Mouse (Mus musculus): ENCODE data around the gene Kif26a. TPM values are rescaled to one million over a fixed set of nuclear protein-coding genes. Genes with fewer than 3 reads are reported as not detected.
A peak's percentile ranks its signal among the peaks of the same experiment; 100 is the strongest.

Gene Kif26a
- total RNA-seq, 2 experiments from 2014 or later: 22.0 to 23.1 TPM

- intact Hi-C loops (cut with DNase I): no loop called here
Measured at GRCm38 (mm10) chr12:112129300-112129856, 16.6 kb upstream of the Kif26a start.

GRCm38 (mm10) chr12:112130161-112130860 is 15.7 kb upstream of the Kif26a start:
- intact Hi-C loops (cut with DNase I): no loop called here
- DNase-seq: peak; percentile 67 to 68

More at GRCm38 (mm10) chr12:112129300-112129856, 16.6 kb upstream of the Kif26a start:
- DNase-seq: no peak

GRCm38 (mm10) chr12:112130957-112131356 is 15.1 kb upstream of the Kif26a start:
- no peak for DNase-seq
- intact Hi-C loops (cut with DNase I): no loop called here

GRCm38 (mm10) chr12:112140231-112140630 is 5.8 kb upstream of the Kif26a start:
- intact Hi-C loops (cut with DNase I): loop anchor here (1.0 kb wide), 1 partner anchor 27 kb away; no protein-coding TSS in a partner anchor
- peak; percentile 44 to 65 for DNase-seq

- intact Hi-C loops (cut with DNase I): loop anchor here (1.0 kb wide), 1 partner anchor 27 kb away; no protein-coding TSS in a partner anchor
Measured at GRCm38 (mm10) chr12:112140745-112141144, 5.3 kb upstream of the Kif26a start.

GRCm38 (mm10) chr12:112141300-112141699 is 4.7 kb upstream of the Kif26a start:
- peak; percentile 74 to 78 for DNase-seq
- intact Hi-C loops (cut with DNase I): no loop called here

More at GRCm38 (mm10) chr12:112140745-112141144, 5.3 kb upstream of the Kif26a start:
- no peak for DNase-seq

GRCm38 (mm10) chr12:112143116-112143832 is 2.7 kb upstream of the Kif26a start:
- no peak for DNase-seq
- intact Hi-C loops (cut with DNase I): no loop called here

- intact Hi-C loops (cut with DNase I): no loop called here
Measured at GRCm38 (mm10) chr12:112143833-112144201, 2.2 kb upstream of the Kif26a start.

GRCm38 (mm10) chr12:112144377-112145115 is 1.5 kb upstream of the Kif26a start:
- intact Hi-C loops (cut with DNase I): loop anchor here (1.0 to 5.0 kb wide), 5 partner anchors 188 to 399 kb away; no protein-coding TSS in a partner anchor
- no peak for DNase-seq

More at GRCm38 (mm10) chr12:112143833-112144201, 2.2 kb upstream of the Kif26a start:
- DNase-seq: peak in 1 of 2 experiments; percentile 21

GRCm38 (mm10) chr12:112145211-112145874 is 665 bp upstream of the Kif26a start:
- intact Hi-C loops (cut with DNase I): loop anchor here (1.0 to 5.0 kb wide), 5 partner anchors 187 to 398 kb away; no protein-coding TSS in a partner anchor
- peak; percentile 90 to 94 for DNase-seq

- intact Hi-C loops (cut with DNase I): loop anchor here (2.0 to 5.0 kb wide), 3 partner anchors 37 to 200 kb away; no protein-coding TSS in a partner anchor
- DNase-seq: peak in 1 of 2 experiments; percentile 38
Measured at GRCm38 (mm10) chr12:112147365-112147764, 1.4 kb downstream of the Kif26a start.

- intact Hi-C loops (cut with DNase I): no loop called here
- no peak for DNase-seq
Measured at GRCm38 (mm10) chr12:112150011-112150410, 4.0 kb downstream of the Kif26a start.

- DNase-seq: peak; percentile 38 to 54
- intact Hi-C loops (cut with DNase I): no loop called here
Measured at GRCm38 (mm10) chr12:112151244-112151979, 5.4 kb downstream of the Kif26a start.

- no peak for DNase-seq
- intact Hi-C loops (cut with DNase I): no loop called here
Measured at GRCm38 (mm10) chr12:112151980-112152362, 6.0 kb downstream of the Kif26a start.

- DNase-seq: no peak
- intact Hi-C loops (cut with DNase I): no loop called here
Measured at GRCm38 (mm10) chr12:112153597-112153996, 7.6 kb downstream of the Kif26a start.

GRCm38 (mm10) chr12:112154476-112154875 is 8.5 kb downstream of the Kif26a start:
- DNase-seq: no peak
- intact Hi-C loops (cut with DNase I): no loop called here

GRCm38 (mm10) chr12:112155218-112156051 is 9.4 kb downstream of the Kif26a start:
- peak in 1 of 2 experiments; percentile 34 for DNase-seq
- intact Hi-C loops (cut with DNase I): no loop called here

- intact Hi-C loops (cut with DNase I): no loop called here
- DNase-seq: no peak
Measured at GRCm38 (mm10) chr12:112156804-112157203, 10.8 kb downstream of the Kif26a start.

All from heart, postnatal 14 days (tissue).